Mouse (Mus musculus): ENCODE results near the gene Kcna4.

The Kcna4 gene

DNA sequence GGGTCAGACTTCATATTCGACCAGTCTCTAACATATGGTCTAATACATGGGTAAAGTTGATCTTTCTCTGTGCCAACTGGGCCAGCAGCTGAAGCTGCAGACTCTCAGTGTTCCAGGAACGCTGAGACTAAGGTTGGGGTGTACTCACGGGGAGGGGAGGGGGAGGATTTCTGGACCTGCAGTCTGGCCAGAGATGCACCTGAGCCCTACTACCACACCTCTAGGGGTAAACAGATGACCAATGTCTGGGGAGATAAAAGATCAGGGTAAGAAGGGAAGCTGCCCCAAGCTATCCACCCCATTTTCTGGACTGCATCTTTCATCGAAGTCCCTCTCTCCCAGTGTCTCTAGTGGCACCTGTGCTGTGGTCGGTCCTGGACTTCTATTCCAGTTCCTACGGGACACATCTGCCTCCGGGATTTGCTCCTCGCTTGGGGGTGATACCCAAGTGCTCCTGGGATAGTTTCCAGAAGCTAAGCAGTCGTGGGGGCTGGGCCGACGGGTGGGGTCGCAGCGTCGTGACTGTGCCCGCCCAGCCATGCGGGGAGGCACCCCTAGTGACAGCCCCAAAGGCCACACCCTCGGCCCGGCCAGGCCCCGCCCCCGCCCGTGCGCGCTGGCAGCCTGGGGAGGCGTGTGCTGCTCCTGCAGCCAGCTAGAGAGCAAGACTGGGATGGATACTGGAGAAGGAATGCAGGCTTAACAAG is at the start of gene Kcna4:
Kcna4 (plus strand) TSS at position 650 of the 707 bp plus-strand sequence.
- DNase-seq: peak; percentile 32

DNA sequence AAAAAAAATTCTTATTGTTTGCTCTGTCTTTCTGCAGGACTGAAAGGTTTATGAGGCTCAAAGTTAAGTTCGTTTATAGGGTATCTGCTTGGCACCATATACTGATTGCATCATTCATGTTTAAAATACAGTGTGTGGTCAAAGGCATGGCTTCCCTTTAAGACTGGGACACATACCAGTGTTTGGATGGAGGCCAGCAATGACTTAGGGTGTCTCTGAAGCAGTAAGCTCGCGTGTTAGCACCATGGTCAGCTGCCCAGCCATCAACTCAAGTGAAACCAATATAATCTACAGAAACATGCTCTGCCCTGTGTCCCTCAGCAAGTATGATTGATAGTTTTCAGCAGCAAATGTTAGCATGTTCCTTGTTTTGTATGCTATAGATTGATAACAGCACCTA is 32.3 kb upstream of the Kcna4 start:
- DNase-seq: no peak

DNA sequence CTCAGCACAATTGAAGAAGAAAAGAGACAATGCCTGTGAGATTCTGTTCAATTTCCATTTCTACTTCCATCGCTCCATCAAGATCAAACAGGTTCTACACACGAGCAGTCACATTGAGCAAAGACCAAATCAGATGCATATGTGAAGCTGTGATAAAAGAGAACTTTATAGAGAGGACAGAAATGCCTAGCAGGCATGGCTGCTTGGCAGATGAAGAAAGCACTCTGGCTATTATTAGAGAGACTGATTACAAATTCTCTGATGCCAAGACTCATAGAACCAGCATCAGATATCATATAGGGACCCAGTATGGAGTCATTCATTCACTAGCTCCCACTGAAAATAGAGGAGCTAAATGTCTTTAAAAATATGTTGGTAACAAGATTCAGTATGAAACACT is 24.2 kb upstream of the Kcna4 start:
- no peak for DNase-seq

DNA sequence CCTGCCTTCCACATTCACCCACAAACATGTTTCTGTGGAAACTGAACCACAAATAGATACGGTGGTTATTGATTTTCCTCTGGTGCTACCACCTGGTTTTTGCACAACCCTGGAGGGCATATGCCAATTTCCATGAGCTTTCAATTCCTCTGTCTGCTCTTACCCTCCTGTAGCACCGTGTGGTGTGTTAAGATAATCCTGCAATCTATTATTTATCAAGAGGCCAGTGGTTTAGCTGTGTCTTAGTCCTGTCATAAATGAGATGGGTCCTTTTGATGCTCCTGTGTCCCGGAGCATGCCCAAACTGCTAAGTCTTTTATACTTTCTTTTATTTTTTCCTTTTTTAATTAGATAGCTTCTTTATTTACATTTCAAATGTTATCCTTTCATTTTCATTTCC is 20.4 kb upstream of the Kcna4 start:
- no peak for DNase-seq

DNA sequence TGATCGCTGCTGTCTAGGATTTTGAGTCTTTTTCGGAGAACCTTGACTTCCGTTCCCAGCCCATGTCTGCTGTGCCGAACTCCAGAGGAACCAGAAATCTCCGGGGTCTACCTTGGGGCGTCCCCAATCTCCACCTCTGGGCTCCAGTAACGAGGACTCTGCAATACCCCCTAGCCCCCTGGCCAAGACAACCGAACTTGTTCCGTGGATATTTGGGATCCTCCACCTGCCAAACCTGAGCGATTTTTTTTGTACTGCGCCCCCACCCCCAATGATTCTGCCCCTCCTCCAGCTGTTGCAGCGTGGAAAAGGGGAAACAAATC is 219 bp downstream of the Kcna4 start:
- no peak for DNase-seq

DNA sequence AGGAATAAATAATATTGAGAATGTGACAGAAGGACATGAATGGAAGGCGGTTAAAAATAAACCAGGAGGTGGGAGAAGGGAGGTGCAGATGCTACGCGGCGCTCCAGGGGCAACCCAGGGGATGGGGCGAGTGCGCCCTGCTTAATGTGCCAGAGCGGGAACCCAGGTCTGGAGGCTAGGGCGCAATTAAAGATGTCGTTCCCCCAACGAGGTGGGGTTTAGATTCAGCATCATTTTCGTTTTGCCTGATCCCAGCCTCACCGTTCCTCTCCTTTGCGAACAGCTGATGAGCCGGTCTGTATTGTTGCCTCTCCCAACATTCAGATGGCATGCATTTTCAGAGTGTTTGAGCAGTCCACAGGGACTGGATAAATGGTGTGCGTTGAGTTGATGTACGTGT is 703 bp downstream of the Kcna4 start:
- no peak for DNase-seq

DNA sequence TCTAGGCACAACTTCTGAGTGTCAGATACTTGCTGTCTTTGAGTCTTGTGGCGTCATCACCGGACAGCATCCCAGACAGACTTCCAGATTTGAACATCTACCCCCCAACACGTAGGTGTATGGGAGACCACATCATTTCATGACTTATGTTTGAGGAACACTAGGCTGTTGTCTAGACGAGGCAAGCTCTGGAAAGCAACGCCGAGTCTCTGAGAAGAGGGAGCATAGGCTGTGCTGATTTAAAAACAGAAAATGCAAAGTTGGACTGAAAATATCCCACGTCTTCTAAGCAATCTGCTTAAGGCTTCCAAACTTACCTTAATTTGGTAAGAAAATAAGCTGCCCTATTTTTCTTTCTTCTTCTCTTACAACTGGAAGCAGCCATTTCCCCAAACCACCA is 4.1 kb downstream of the Kcna4 start:
- DNase-seq: no peak

DNA sequence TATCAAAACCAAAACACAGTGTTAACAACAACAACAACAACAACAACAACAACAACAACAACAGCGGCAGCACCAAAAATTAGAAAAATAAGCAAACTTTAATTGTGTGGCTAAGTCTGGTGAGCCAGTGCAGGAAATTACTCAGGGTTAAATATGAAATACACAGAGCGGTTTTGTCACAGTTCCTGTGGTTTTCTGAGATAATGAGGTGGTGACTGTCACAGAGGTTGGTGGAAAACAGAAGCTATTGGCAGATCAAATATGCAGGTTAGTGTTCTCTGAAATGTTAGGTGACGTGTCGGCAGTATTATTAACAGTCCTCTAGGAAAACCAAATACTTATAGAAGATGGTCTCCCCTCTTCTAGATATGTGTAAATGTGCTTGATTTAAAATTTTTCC is 11.4 kb downstream of the Kcna4 start:
- no peak for DNase-seq

DNA sequence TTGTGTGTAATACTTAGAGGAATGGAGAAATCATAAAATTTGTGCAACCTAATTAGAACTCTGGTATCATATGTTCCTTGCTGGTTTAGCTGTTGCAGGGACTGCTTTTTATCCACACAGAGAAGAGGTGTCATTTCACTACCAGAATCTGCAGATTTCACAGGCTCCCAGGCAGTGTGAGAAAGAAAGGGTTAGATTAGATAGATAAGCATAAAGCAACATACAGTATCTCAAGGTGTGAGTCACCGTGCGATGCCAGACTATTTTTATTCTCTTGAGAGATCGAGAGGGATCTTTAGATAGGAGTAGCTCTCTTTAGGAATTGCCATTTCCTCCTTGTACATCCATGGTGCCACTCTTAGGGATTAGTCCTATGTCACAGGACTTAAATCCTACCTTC is 14.3 kb downstream of the Kcna4 start:
- DNase-seq: no peak

DNA sequence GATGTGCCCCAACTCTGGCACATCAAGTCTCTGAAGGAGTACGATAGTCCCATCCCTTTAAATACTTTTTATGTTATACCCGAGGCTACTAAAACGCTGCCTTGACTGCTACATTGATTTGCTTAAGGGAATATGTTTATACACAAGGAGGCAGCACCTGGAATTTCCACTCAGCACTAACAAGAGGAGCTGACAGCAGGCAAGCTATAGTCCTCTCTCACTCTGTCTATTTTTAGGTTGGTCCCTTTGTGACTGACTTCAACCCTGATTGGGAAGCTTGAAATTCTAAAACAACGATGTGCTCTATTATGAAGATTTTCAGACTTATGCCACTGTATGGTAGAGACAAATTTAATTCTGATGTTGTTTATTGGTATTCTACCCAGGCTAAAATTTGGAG is 15.6 kb downstream of the Kcna4 start:
- DNase-seq: no peak

DNA sequence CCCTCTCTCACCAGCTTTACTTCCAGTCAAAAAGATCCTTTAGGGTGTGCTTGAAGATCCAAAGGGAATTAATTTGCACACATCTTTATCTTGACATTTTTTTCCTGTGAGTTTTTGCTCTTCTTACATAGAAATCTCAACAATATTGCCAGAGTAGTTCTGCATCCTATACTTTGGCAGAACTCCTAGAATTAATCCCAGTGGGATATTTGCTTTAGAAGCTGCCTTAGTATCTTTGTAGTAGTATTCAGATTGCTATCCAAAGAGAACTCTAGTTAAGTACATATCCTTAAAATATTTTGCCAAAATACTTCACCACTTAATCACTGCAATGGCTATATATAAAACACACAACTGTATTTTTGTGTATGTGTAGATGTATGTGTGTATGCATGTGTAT is 28.2 kb downstream of the Kcna4 start:
- DNase-seq: no peak

DNA sequence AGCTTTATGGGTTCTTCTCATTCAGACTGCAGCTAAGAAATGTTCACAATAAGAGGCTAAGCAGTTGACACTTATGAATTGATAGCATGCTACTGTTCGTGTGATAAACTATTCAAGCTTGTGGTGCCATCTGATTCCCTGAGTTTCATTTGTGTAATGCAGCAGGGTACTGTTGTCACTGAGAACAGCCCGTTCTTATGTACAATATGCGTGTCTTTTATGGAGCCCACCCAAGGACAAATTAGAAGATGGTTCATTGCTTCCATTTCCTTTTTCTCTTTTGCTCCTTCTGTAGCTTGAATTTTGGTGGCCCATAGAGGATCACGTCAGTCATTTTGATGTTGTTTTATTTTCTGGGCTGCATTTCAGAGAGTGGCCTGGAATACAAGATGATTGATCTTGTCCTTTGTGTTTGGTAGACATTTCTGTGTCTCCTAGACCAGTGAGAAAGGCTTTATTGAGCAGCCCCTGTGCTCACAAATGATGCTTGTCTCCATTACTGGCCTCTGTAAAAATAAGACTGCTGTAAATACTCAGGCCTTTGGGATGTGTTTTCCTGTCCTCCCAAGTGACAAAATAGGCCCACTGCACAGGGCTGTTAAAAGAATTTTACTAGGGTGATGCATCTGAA is 31.3 kb downstream of the Kcna4 start:
- no peak for DNase-seq

DNA sequence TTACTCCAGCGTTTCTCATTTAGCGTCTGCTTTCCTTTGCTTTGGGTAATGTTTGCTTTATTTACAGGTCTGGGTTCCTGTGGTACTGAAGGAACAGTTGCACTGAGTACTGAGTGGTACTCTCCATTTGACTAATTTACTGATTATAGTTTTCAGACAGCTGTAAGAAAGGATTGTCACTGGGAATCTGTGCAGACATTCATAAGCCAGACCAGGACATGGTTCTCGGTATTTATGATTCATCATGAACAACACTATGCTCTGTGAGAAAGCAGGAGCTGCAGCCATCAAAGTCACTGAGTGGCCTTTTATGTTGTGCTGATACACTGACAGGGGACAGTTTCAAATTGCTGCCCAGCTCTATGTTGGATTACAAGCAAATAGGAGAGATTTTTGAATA is 33.7 kb downstream of the Kcna4 start:
- DNase-seq: no peak

DNA sequence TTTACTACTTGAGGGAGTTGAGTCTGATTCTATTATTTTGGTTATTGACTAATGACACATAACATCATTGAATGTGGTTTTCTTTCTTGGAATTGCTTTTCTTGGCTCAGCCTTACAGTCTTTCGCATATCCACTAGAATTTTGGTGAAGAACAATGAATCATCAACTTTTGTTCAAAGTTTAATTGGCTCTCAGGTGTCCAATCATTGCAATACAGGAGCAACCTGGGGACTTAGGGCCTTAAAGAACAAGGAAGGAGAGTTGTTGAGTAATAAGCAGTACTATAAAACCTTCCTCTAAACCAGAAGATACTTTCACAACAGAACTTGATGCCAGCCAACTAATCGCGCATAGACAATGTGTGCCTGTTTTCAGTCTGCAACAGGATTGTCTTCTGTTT is 36.8 kb downstream of the Kcna4 start:
- DNase-seq: no peak

DNA sequence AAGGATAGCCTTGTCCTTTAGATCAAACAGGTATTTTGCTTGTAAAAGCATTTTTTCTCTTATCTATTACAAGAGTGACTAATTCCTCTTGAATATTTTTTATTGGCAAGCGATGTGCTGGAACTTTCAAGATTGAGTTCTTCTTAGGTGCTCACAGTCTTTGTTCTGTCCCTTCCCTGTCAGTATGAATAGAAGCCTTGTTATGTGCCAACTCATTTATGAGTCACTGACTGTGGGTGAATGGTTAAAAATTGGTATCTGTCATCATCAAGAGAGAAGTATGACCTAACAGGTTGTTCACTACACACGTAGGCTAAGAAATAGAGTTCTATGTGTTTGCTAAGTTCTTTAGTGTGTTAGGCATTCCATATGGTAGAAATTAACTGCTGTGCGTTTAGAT is 50.9 kb downstream of the Kcna4 start:
- DNase-seq: no peak

DNA sequence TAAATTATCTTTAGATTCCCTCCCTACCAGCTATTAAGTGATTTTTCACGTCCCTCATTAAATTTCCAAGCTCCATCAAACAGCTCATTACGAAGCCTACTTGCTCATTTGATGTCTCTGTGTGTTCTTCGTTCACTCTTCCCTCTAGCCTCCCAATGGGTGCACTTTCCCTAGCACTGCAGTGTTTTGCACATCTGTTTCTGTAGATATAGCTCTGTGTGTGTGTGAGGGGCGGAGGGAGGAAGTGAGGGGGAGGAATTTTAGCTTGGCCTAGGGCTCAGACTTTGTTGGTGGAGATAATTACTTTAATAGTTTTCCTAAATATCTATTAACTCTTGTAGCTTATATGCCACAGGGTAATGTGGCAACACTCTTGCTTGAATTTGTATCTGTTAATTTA is 54.4 kb downstream of the Kcna4 start:
- no peak for DNase-seq

DNA sequence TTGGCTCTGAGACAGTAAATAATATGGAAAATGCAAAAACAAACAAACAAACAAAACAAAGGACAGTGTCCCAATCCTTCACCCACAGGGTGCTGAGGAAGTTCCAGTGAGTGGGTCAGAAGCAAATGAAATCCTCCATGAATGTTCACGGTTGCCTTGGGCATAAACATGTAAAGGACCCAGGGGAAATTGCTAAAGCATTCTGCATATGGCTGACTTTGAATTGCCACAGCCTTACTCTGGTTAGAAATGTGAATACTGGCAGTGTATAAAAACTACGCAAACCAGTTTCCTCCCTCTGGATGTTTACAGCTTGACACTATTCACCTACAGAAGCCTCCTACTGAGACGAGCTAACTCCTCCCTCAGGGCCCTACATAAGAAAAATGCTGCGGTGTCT is 54.9 kb downstream of the Kcna4 start:
- no peak for DNase-seq

Data from kidney, postnatal 10 days (tissue).